Mouse (Mus musculus): ENCODE results near the gene B4galnt1. TPM values are rescaled to one million over a fixed set of nuclear protein-coding genes. Genes with fewer than 3 reads are reported as not detected.

B4galnt1 gene
- polyA plus RNA-seq, 1 experiment = 284 TPM

DNA sequence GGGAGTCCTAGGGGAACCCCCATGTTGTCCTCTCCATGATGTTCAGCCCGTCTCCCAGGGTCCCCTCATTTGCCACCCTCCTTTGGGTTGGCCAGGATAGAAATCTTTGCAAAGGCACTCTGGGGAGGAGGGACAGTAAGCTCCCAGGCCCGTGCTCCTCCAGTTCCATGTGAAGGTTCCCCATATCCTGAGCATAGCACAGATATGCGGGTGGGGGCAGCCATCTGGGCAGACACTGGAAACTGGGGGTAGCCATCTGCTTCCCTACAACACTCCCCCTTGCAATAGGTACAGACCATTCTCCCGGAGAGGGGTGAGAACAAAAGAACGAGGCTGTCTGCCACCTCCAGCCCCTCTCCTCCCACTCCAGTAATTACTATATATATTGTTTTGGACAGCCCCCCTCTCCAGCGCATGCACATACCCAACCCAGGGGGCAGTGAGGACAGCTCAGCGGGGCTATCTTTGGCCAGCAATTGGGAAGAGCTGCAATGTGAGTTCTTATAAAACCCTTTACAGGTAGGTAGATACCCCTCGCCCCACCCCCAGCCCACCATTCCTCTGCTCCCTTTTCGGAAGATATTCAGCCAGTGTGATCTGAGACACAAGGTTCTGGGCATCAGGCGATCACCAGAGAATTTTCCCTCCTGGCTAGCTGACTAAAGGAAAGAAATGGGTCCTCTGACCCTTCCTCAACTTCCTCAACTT lies 22.5 kb downstream of the B4galnt1 start:
- H3K27me3 ChIP-seq (ENCODE audit: control insufficient read depth, insufficient read depth, low read length) = peaks cover 26% of the 10 kb centered on the region
- TF ChIP-seq CTCF (IDR thresholded peaks at IDR 0.05; ENCODE audit: extremely low read depth, insufficient read depth, insufficient read length, insufficient replicate concordance) (no peak), POLR2A (IDR thresholded peaks at IDR 0.05; ENCODE audit: low read depth, low read length) (no peak)
- no peak overlapping the region for H3K27ac ChIP-seq (ENCODE audit: insufficient read depth, low read length)
- no peaks in the 10 kb centered on the region for H3K36me3 ChIP-seq (ENCODE audit: control insufficient read depth, insufficient read depth, low read length)
- no peak for DNase-seq (ENCODE audit: low read depth in 1 of 2, low spot score in 2 of 2)
- no peak overlapping the region for H3K4me3 ChIP-seq (ENCODE audit: extremely low read depth, insufficient read depth, insufficient read length)
- 79% methylated on average over 10 of the region's 10 CpGs for WGBS
- peaks cover 14% of the 10 kb centered on the region for H3K4me1 ChIP-seq (ENCODE audit: control insufficient read depth, insufficient read depth, insufficient read length)

DNA sequence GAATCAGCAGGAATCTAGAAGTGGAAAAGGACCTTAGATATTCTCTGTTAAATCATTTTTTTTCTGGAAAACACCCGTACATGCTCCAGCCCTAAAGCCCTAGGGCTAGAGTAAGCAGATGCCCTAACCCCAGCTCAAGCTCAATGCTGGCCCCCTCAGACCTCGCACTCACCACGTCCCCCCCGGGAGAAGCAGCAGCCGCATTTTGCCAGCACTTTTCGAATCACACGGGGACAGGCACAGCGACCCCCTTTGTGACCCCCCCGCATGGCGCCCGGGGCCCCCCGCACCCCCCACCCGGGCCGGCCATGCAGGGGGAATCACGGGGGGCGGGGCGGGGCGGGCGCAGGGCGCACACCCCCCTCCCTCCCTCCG lies 23.0 kb downstream of the B4galnt1 start:
- Histone ChIP-seq H3K4me1 (ENCODE audit: control insufficient read depth, insufficient read depth, insufficient read length) (peaks cover 14% of the 10 kb centered on the region), H3K27me3 (ENCODE audit: control insufficient read depth, insufficient read depth, low read length) (peaks cover 26% of the 10 kb centered on the region), H3K4me3 (ENCODE audit: extremely low read depth, insufficient read depth, insufficient read length) (peak overlapping the region; percentile 51; the same call in 1 of the 2 replicates), H3K36me3 (ENCODE audit: control insufficient read depth, insufficient read depth, low read length) (no peaks in the 10 kb centered on the region), H3K27ac (ENCODE audit: insufficient read depth, low read length) (no peak overlapping the region)
- no peak for DNase-seq (ENCODE audit: low read depth in 1 of 2, low spot score in 2 of 2)
- TF ChIP-seq POLR2A (IDR thresholded peaks at IDR 0.05; ENCODE audit: low read depth, low read length) (no peak), CTCF (IDR thresholded peaks at IDR 0.05; ENCODE audit: extremely low read depth, insufficient read depth, insufficient read length, insufficient replicate concordance) (no peak)
- 6% methylated on average over 21 of the region's 21 CpGs for WGBS

- H3K4me1 ChIP-seq (ENCODE audit: control insufficient read depth, insufficient read depth, insufficient read length) = peaks cover 14% of the 10 kb centered on the region
- no peak for TF ChIP-seq CTCF (IDR thresholded peaks at IDR 0.05; ENCODE audit: extremely low read depth, insufficient read depth, insufficient read length, insufficient replicate concordance)
- no peak for TF ChIP-seq POLR2A (IDR thresholded peaks at IDR 0.05; ENCODE audit: low read depth, low read length)
- WGBS = 1% methylated on average over 42 of the region's 46 CpGs
- H3K27ac ChIP-seq (ENCODE audit: insufficient read depth, low read length) = no peak overlapping the region
- H3K4me3 ChIP-seq (ENCODE audit: extremely low read depth, insufficient read depth, insufficient read length) = peak overlapping the region; percentile 51
- H3K27me3 ChIP-seq (ENCODE audit: control insufficient read depth, insufficient read depth, low read length) = peaks cover 25% of the 10 kb centered on the region
- no peaks in the 10 kb centered on the region for H3K36me3 ChIP-seq (ENCODE audit: control insufficient read depth, insufficient read depth, low read length)
- no peak for DNase-seq (ENCODE audit: low read depth in 1 of 2, low spot score in 2 of 2)
Measured at GRCm38 (mm10) chr10:127188465-127189115, 23.6 kb downstream of the B4galnt1 start.

DNA sequence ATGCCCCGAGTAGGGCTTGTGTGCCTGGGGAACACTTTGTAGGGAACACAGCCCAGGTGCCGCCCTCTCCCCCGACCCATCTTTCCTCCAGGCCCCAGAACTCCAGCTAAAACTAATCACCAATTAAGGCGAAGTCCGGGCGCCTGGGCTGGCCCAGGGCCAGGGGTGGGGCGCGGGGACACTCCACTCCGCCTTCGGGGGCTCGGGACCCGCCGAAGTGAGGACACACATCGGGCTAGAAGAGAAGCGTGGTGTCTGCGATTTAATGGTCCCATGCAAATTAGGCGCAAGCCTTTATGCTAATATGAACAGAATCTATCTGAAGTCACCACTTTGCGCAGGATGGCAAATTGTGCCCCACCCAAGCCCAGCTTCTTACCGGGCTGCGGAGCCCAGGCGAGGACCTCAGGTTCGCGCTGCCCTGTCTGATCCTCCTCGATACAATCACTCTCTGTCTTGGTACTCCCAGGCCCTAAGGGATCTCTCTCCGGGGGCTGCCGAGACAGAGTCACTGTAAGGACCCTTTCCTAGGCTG lies 24.2 kb downstream of the B4galnt1 start:
- TF ChIP-seq POLR2A (IDR thresholded peaks at IDR 0.05; ENCODE audit: low read depth, low read length) (no peak), CTCF (IDR thresholded peaks at IDR 0.05; ENCODE audit: extremely low read depth, insufficient read depth, insufficient read length, insufficient replicate concordance) (no peak)
- peaks cover 22% of the 10 kb centered on the region for H3K27me3 ChIP-seq (ENCODE audit: control insufficient read depth, insufficient read depth, low read length)
- DNase-seq (ENCODE audit: low read depth in 1 of 2, low spot score in 2 of 2) = no peak
- H3K4me3 ChIP-seq (ENCODE audit: extremely low read depth, insufficient read depth, insufficient read length) = peak overlapping the region; percentile 51
- H3K27ac ChIP-seq (ENCODE audit: insufficient read depth, low read length) = peak overlapping the region; percentile 57; the same call in 1 of the 2 replicates
- H3K4me1 ChIP-seq (ENCODE audit: control insufficient read depth, insufficient read depth, insufficient read length) = peaks cover 14% of the 10 kb centered on the region
- H3K36me3 ChIP-seq (ENCODE audit: control insufficient read depth, insufficient read depth, low read length) = no peaks in the 10 kb centered on the region
- 2% methylated on average over 26 of the region's 26 CpGs for WGBS

DNA sequence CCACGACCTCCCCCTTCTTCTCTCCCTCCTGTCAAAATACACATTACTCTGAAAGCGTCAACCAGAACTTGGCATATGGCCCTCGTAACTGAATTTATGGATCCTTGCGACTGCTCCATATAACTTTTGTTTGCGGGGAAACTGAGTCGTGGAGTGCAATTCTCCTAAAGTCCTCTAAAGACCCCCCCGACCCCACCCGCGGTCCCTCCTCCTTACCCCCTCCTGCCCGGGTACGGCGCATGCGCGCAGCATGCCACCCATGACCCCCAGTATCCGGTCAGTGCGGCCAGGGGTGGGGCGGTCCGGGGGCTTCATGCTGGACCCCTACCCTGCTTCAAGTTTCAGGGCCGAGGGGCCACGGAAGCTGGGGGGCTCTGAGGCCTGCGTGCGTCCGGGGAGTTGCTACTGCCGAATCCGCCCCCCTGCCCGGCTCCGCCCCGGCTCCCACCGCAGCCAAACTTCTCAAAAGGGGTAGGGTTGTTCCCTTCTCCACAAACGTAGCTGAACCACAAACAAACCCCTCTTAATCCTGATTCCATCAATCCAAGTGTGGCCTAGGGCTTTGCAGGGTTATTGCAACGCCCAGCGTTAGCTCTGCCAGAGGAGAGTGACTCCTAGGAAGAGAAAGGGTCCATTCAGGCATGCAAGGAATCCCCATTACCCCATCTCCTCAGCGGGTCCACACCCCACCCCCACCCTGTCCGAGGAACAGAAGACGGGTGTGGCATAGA lies 24.8 kb downstream of the B4galnt1 start, which contains the start of gene Arhgef25:
Gene Arhgef25, minus strand, starts transcription at position 433 of the 731 bp plus-strand sequence.
- H3K27ac ChIP-seq (ENCODE audit: insufficient read depth, low read length) = peak within 1 kb of the TSS; percentile 57; the same call in 1 of the 2 replicates
- TF ChIP-seq CTCF (IDR thresholded peaks at IDR 0.05; ENCODE audit: extremely low read depth, insufficient read depth, insufficient read length, insufficient replicate concordance) = no peak
- no peak for TF ChIP-seq POLR2A (IDR thresholded peaks at IDR 0.05; ENCODE audit: low read depth, low read length)
- peaks cover 22% of the 10 kb centered on the region for H3K27me3 ChIP-seq (ENCODE audit: control insufficient read depth, insufficient read depth, low read length)
- no peaks in the 10 kb centered on the region for H3K36me3 ChIP-seq (ENCODE audit: control insufficient read depth, insufficient read depth, low read length)
- no peak for DNase-seq (ENCODE audit: low read depth in 1 of 2, low spot score in 2 of 2)
- WGBS = 22% methylated on average over 35 of the region's 35 CpGs
- peaks cover 17% of the 10 kb centered on the region for H3K4me1 ChIP-seq (ENCODE audit: control insufficient read depth, insufficient read depth, insufficient read length)
- peak within 1 kb of the TSS; percentile 51 for H3K4me3 ChIP-seq (ENCODE audit: extremely low read depth, insufficient read depth, insufficient read length)

- WGBS = 74% methylated on average over 14 of the region's 14 CpGs
- DNase-seq (ENCODE audit: low read depth in 1 of 2, low spot score in 2 of 2) = no peak
- H3K4me1 ChIP-seq (ENCODE audit: control insufficient read depth, insufficient read depth, insufficient read length) = peaks cover 18% of the 10 kb centered on the region
- no peak overlapping the region for H3K4me3 ChIP-seq (ENCODE audit: extremely low read depth, insufficient read depth, insufficient read length)
- H3K27ac ChIP-seq (ENCODE audit: insufficient read depth, low read length) = no peak overlapping the region
- H3K36me3 ChIP-seq (ENCODE audit: control insufficient read depth, insufficient read depth, low read length) = no peaks in the 10 kb centered on the region
- H3K27me3 ChIP-seq (ENCODE audit: control insufficient read depth, insufficient read depth, low read length) = peaks cover 22% of the 10 kb centered on the region
- TF ChIP-seq POLR2A (IDR thresholded peaks at IDR 0.05; ENCODE audit: low read depth, low read length) = no peak
- no peak for TF ChIP-seq CTCF (IDR thresholded peaks at IDR 0.05; ENCODE audit: extremely low read depth, insufficient read depth, insufficient read length, insufficient replicate concordance)
Measured at GRCm38 (mm10) chr10:127190398-127191190, 25.6 kb downstream of the B4galnt1 start.

Measured in spleen, adult 2 months (tissue).